Mouse (Mus musculus) T-helper 17 cell (primary cell): ENCODE measurements at regions not wholly inside any gene's neighbourhood (a gene's known extent, or its start where the extent isn't known, plus 50 kb on each side); places are given as distances from the start of the nearest gene placed in this dataset.

ENCODE experiments used
- in situ Hi-C, 2 experiments: fragments of 300-600 bp; cut with MboI, MseI; formaldehyde crosslinking; loops; 1 replicate in 1 of 2; 2 replicates in 1 of 2; pipeline ENCODE4 v1.15.1; 2025; ENCODE audit warnings: high pct_unique_total_duplicates in 2 of 2

DNA sequence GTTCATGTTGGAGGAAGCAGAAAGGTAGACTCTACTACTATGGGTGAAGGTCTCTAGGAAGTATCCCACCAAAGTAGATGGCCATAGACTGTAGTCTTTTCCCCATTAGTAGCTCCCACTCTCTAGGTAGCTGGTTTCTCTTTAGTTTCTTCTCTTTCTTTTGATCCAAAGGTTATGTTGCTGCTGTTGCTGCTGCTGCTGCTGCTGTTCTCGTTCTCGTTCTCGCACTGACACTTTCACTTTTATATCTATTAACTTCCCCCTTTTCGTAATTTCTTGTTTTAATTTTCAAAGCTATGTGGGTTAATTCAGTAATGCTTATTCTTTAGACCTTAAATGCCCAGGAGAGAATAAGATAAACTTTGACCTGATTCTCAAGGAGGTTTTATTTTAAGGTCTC is 58.3 kb downstream of the Tmem100 start:
- in situ Hi-C loops, result no loop called here

GRCm38 (mm10) chr11:90094052-90094451 is 63.9 kb downstream of the Tmem100 start:
- in situ Hi-C loops, result no loop called here

- in situ Hi-C loops, result no loop called here
These were observed 64.7 kb downstream of the Tmem100 start for GRCm38 (mm10) chr11:90094700-90095355.

- in situ Hi-C loops, result no loop called here
These were observed 68.3 kb downstream of the Tmem100 start for GRCm38 (mm10) chr11:90098471-90098870.

GRCm38 (mm10) chr11:90099178-90099577 is 69.0 kb downstream of the Tmem100 start:
- in situ Hi-C loops, result no loop called here

GRCm38 (mm10) chr11:90100161-90100560 is 70.0 kb downstream of the Tmem100 start:
- in situ Hi-C loops, result no loop called here

GRCm38 (mm10) chr11:90101284-90101683 is 71.1 kb downstream of the Tmem100 start:
- in situ Hi-C loops, result no loop called here

DNA sequence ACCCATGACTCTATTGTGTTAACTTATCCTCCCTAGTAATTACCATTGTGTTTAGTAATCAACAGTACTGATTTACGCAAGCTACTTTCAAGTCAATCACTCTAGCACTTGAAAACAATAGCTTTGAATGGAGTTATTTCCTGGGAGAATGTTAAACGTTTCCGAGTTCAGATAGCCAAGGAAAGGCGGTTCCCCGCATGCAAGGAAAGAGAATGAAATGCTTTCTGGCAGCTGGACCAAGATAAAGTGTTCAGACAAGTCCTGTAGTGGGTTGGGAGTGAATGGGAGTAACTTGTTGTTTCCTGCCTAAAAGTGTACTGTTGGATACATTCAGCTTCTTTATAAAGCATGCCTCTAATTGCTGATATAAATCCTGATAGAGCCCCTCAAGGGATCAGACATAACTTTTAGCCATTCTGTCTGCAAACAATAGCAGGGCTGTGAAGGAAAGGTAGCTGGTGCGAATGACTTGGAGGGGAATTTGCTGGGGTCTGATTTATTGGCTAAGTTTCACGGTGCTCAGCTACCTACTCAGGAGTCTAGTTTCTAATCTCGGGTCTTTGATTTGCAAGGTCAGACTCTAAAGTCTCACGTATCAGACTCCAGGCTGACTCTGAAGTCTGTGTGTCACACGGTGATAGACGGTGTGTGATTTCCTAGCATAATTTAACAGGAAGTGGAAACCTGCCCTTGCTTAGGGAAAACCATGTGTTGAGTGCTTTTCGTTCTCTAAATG is 76.1 kb downstream of the Tmem100 start:
- in situ Hi-C loops, result no loop called here

- in situ Hi-C loops, result no loop called here
These were observed 77.8 kb upstream of the Gm45716 start for GRCm38 (mm10) chr11:90109681-90110111.

DNA sequence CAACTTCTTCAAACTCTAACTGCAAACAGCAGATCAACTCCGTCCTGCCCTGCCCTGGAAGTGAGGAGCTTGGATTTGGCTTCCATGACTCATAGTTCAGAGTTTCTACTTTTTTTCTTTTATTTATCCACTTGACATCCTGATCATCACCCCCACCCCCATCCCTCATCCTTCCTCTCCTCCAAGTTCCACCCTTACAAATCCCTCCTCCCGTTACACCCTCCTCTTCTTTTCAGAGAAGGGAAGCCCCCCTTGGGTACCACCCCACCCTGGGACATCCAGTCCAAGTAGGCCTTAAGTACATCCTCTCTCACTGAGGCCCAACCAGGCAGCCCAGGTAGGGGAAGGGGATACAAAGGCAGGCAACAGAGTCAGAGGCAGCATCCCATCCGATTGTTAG is 77.3 kb upstream of the Gm45716 start:
- in situ Hi-C loops, result no loop called here

DNA sequence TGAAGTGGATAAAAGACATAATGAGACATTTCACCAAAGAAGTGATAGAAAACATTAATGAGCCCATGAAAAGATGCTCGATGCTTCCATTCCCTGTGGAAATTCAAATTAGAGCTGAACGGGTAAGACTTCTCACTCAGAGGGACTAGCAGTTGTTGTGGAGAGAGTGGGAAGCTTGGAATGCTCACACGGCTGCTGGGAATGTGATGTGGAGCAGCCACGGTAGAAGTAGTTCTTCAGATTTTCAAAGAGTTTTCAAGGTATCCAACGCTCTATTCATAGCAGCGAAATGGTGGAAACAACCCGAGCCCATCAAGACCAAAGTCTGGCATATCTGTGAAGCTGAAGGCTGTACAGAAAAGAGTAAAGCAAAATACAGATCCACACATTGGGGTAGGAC is 75.3 kb upstream of the Gm45716 start:
- in situ Hi-C loops, result no loop called here

GRCm38 (mm10) chr11:90116676-90117663 is 70.5 kb upstream of the Gm45716 start:
- in situ Hi-C loops, result no loop called here

- in situ Hi-C loops, result no loop called here
These were observed 69.7 kb upstream of the Gm45716 start for GRCm38 (mm10) chr11:90117664-90118295.

DNA sequence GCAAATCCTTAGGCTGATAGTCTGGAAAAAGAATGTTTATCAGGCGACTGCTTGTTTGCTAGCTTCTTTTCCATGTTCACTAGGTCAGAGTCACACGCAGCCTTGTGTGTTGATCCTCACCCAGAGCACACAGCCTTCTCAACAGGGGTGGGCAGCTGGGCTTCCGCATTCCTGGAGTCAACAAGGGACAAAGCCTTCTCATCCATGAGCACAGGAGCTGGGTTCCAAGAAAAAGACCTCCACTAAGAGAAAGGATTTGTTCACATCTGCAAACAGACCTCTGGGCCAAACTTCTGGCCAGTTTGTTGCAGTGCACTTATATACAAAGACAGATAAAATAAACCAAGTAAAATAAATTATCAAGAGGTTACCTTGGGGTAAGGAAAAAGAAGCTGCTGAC is 65.6 kb upstream of the Gm45716 start:
- in situ Hi-C loops, result loop anchor here in 1 of 2 experiments (10.0 kb wide), 1 partner anchor 1453 kb away; the partner anchor contains the start of gene Kif2b

DNA sequence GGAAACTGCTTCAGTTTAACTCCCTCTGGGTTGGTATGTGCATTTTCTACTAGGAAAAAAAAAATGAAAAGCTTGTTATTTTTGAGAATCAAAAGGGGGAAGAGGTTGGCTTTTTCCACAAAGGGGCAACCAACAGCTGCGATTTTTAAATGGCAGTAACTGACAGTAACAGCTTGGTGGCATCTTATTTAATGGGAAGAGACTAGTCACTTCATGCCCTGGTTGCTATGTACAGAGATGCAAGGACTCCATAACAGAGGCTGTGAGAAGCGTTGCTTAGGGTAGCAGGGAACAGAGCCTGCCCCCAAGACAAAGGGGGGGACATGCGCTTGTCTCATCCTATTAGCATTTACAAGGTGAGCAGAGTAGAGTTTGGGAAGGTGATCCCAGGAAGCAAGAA is 64.8 kb upstream of the Gm45716 start:
- in situ Hi-C loops, result loop anchor here in 1 of 2 experiments (10.0 kb wide), 1 partner anchor 1452 kb away; the partner anchor contains the start of gene Kif2b

GRCm38 (mm10) chr11:90123851-90124250 is 63.6 kb upstream of the Gm45716 start:
- in situ Hi-C loops, result loop anchor here in 1 of 2 experiments (10.0 kb wide), 1 partner anchor 1451 kb away; the partner anchor contains the start of gene Kif2b

DNA sequence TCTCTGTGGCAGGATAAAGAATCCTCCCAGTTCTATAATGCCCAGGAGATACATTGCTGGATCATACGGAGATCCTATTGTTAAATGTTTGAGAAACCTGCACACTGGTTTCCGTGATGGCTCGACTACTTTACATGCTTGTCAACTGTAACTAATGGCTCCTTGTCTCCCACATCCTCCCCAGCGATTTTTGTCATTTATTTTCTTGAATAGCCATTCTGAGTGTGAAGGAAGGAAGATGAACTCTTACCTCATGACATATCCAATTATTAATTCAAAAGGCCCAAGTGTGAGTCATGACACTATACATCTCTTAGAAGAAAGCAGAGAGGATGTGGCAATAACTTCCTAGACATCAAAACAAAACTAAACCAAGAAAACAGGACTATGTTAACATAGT is 61.2 kb upstream of the Gm45716 start:
- in situ Hi-C loops, result loop anchor here in 1 of 2 experiments (10.0 kb wide), 1 partner anchor 1449 kb away; the partner anchor contains the start of gene Kif2b

DNA sequence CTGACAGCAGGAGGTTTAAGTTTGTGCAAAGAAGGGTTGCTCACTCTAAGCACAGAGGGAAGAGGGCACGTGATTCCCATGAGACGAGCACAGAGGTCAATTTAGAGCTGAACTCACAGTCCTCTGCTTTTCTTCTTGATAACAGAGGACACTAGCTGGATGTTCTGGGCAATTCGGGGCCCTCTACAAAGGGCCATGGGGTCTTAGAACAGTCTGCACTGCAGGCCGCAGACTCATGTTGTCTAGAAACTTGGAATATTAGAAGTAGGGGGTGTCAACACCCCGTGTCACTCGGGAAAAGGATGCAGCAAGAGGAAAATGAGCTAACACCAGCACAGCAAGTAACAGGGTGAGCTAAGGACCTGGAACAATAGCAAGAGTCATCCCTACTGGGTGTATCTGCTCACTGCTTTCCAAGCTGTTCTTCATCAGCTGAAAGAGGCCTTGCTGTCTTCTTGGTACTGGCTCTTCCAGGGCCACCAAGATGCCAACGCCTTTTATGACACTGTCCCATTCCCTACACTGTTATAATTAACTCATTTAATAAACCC is 58.5 kb upstream of the Gm45716 start:
- in situ Hi-C loops, result loop anchor here in 1 of 2 experiments (10.0 kb wide), 1 partner anchor 1446 kb away; the partner anchor contains the start of gene Kif2b

DNA sequence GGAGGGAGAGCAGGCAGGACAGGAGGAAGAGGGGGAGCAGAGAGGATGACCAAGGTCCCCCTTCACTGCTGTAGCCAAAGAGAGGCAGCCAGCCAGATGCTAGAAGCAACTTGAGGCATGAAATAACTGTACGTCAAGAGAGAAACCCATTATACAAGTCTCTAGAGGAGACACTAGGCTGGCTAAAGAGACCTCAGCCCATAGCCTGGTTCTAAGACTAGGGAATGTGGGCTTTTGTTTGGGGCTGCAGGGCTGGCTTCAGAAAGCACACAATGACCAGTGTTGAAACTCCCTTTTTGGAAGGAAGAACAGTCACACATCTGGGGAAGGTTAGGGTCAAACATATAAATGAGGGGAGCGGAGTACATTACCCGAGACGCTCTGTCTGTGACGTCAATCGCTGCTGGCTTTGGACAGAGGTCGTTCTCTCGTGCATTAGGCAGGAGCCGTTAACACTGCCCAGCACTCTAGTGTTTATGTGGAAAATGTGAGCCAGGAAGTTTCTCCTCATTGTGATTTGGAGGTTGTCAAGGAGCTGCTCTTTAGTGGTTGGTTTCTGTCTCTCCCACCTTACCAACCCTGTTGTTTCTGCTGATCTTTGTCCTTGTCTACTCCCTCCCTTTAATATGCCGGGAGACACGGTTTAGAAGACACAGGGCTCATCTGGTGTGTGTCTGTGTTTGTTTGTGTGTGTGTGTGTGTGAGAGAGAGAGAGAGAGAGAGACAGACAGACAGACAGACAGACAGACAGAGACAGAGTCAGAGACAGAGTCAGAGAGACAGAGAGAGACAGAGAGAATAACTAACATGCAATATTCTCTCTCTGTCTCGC is 57.5 kb upstream of the Gm45716 start:
- in situ Hi-C loops, result loop anchor here in 1 of 2 experiments (10.0 kb wide), 1 partner anchor 1445 kb away; the partner anchor contains the start of gene Kif2b

- in situ Hi-C loops, result no loop called here
These were observed 56.8 kb upstream of the Gm45716 start for GRCm38 (mm10) chr11:90130635-90131034.
